Mouse (Mus musculus) thymus, postnatal 0 days (tissue): ENCODE results near the gene Tyw1. TPM values are rescaled to one million over a fixed set of nuclear protein-coding genes. Genes with fewer than 3 reads are reported as not detected.

Source experiments
- DNase-seq: peaks from one replicate; pipeline ENCODE4 v3.0.0-alpha.2; 2015; ENCODE audit warnings: low spot score
- polyA plus RNA-seq: library from polyadenylated mRNA; unstranded; fragments of >200 nt; fragmentation: Nextera tagmentation; extraction: Ambion mirVana; gene quantifications from 2 replicates; pipeline ENCODE4 v1.2.1, GENCODE M21; 2015

The Tyw1 gene
- polyA plus RNA-seq, 1 experiment from 2014 or later, result 25.2 TPM

GRCm38 (mm10) chr5:130386418-130386817 is 131.0 kb downstream of the Tyw1 start:
- no peak for DNase-seq

Other genes starting within 250 kb of the Tyw1 start
- 32.2 and 37.8 TPM in 2 replicates for gene Asl, start 226.4 kb upstream of the Tyw1 start, polyA plus RNA-seq
- 49.7 and 50.4 TPM in 2 replicates for gene Crcp, start 226.3 kb upstream of the Tyw1 start, polyA plus RNA-seq
- 25.7 and 27.0 TPM in 2 replicates for gene Tpst1, start 182.3 kb upstream of the Tyw1 start, polyA plus RNA-seq
- gene Kctd7, start 110.8 kb upstream of the Tyw1 start, polyA plus RNA-seq, result 4.2 TPM in 2 replicates
- gene Rabgef1, start 83.8 kb upstream of the Tyw1 start, polyA plus RNA-seq, result 20.7 and 20.8 TPM in 2 replicates
- 27.8 and 39.5 TPM in 2 replicates for gene Tmem248, start 38.5 kb upstream of the Tyw1 start, polyA plus RNA-seq
- 84.0 and 91.6 TPM in 2 replicates for gene Sbds, start 89 bp upstream of the Tyw1 start, polyA plus RNA-seq
- 0.13 TPM in 1 of 2 replicates, not detected in the other for gene Caln1, start 113.8 kb downstream of the Tyw1 start, polyA plus RNA-seq
- not detected in 2 replicates for gene A330070K13Rik, start 129.0 kb downstream of the Tyw1 start, polyA plus RNA-seq